Mouse (Mus musculus): ENCODE results near the gene Skor1.

Skor1 gene

DNA sequence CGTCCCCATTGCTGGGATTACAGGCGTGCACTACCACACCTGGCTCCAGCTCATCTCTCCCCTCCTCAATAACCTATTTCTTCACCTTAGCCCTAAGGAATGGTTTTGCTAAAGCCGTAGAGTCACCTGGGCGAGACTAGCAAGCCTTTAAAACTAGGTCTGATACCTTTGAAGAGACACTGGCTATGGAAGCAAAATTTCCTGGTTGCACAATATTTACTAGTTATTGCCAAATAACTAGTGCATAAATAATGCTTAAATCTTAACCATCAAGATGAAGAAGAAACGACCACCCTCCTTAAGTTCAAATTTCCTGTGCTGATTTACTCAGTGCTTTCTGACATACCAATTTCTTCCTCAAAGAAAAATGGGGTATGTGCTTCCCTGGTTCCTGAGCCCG, 15.1 kb downstream of the Skor1 start:
- DNase-seq (ENCODE audit: low spot score in 2 of 2): no peak

DNA sequence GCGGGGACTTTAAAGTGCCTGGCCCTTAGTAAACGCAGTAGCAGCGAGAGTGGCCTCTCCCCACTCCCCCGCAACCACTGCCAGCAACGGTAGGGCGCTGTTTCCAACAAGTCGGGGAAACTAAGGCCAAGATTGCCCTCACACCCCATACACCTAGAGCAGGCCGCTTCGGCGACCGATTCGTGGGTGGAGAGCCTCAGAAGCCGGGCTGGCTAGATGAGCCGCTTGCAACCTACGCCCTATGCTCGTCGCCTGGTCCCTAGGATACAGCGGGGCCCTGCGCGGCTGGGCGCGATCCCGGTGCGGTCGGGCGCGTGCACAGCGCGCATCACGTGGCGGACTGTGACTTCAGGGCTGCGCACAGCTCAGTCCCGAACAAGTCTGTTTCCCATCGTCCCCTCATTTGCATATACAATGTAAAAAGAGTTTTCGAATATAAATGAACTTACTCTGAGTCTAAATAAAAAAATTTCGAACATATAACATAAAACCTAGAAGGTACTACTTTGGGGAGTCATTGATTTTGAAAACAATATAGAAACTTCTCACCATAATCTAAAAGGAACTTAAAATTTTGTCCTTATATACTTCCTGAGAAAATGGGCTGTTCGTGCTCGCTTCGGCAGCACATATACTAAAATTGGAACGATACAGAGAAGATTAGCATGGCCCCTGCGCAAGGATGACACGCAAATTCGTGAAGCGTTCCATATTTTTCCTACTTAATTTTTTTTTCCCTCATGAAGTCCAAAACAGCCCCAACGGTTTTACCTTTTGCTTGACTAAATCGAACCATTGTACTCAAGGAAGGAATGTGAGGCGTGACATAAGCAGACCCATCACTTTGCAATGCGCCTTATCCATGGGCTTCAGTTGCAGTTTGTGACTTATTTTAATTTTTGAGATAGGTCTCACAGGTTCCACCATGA, 15.8 kb downstream of the Skor1 start:
- DNase-seq (ENCODE audit: low spot score in 2 of 2): peak; percentile 95 to 96

DNA sequence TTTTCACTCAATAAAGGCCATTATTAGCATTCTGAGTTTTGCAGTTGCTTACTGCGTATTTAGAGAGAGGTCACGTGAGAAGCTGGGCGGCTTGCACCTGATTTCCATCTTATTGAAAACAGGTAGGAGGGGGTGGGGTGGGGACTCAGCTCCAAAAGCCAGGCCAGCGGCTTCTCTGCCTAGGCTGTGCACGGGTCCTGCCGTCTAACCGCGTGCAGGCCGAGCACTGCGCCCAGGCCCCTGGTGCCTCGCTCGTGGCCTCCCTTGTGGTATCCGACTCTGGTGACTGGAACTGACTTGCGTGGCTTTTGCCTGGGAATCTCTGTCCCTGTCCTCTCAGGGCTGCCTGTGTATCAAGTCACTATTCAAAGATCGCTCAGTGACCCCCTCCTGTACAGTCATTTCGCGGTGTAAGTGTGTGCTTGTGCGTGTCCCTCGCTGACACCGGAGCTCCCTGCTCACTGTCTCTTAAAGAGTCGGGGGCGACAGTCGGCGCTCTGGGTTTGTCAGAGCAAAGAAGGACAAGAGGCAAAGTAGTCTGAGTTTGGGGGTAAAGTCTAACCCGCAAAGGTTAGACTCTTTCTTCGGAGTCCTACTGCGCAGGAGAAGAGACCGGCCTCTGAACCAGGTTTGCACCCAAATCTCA, 16.7 kb downstream of the Skor1 start:
- peak; percentile 49 to 55 for DNase-seq (ENCODE audit: low spot score in 2 of 2)

DNA sequence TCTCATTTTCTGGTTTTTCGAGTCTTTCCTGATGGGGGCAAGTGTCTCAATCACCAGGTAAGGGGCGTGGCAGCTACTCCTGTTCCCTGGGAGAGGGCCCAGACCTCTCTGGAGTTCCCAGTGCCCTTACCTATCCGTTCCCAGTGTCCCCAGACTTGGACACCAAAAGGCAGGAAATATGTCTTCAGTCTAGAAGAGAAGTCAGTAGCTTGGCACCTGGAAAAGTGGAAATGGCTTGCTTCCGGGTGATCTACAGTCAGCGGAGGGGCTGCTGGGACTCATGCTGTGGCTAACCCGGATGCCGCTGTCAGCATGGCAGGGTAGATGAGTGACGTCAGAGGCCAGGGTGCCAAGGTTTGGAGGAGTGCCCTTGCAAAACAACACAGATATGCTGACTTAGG, 19.1 kb downstream of the Skor1 start:
- no peak for DNase-seq (ENCODE audit: low spot score in 2 of 2)

DNA sequence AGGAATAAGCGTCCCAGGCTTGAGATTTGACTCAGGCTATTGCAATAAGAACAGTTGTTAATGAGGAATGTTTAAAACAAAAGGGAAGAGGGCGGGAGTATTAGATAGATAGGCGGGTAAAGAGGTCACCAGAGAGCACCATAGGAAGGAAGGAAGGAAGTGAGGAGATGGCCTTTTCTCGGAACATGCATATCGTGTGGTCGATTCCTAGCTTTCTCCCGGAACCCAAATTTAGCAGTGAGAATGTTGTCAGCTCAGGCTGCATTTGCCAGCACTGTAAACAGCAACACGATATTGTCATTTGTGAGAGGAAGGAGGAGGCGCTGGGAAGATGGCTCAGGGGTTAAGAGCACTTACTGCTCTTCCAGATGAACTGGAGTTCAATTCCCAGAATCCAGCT, 24.2 kb downstream of the Skor1 start:
- no peak for DNase-seq (ENCODE audit: low spot score in 2 of 2)

DNA sequence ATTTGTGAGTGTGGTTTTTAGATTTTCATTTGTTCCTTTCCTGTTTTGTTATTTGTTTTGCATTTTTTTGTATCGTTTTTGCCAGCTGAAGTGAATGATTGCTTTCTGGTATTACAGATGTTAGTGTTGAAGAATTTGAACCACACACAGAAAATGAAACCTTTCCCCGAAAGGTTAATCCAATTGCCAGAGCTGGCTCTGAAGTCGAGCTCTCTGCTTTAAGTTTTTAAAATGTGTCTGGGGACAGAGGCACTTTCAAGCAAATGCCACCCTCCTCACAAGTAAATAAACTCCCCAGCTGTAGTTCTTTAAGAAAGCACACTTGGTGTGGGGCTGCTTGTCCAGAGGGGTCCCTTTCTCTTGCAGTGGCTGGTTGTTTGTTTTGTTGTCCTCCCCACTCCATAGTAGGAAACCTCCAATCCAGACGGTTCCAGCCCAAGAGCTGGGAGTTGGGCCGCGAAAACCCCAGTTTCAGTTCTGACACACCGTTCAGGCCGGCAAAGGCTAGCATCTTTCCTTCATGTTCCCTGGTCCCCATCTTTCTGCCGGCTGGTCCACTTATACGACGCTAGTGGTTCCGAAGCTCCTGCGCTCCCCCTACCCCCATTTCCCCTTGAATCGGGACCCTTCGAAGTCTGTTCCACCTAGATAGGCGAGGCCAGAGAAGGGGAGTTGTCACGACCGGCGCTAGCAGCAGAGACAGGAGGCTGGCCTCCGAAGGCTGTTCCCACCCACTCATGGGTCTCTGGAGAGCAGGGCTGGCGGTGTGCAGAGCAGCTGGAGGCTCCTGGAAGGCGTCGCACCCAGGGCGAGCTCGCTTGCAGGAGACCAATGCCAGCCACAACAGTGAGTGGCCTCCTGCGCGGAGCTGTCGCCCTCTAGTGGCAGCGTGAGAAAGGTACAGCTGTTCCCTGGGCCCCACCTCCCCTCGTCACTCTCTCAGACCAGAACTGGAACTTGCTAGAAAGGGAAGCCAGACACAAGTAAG, 25.0 kb downstream of the Skor1 start:
- peak; percentile 91 to 92 for DNase-seq (ENCODE audit: low spot score in 2 of 2)

DNA sequence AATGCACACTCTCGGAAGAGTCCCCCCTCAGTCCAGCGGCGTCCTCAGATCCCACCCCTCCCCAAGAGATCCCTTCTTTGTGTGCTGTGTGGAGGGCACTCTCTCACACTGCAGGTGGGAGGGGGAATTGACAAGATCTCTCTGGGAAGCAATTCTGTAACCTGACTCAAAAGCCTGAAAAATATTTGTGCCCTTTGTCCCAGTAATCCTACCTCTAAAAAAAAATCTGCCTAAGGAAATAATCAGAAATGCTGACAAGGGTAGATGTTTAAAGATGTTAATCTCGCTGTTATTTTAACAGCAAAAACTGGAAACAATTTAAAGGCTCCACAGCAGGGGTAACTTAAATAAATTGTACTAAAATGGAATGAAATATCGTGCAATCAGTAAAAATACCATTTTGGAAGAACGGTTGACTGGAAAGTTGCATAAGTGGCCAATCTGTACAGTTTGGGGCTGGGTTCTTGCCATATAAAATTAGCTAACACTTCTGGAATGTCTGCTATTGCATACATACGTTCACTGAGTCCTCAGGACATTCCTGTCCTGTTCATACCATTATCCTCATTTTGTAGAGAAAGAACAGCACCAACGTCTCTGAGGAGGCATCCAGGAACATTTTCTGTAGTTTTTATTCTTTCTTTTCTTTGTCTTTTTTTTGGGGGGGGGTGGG, 26.5 kb downstream of the Skor1 start:
- DNase-seq (ENCODE audit: low spot score in 2 of 2): no peak

DNA sequence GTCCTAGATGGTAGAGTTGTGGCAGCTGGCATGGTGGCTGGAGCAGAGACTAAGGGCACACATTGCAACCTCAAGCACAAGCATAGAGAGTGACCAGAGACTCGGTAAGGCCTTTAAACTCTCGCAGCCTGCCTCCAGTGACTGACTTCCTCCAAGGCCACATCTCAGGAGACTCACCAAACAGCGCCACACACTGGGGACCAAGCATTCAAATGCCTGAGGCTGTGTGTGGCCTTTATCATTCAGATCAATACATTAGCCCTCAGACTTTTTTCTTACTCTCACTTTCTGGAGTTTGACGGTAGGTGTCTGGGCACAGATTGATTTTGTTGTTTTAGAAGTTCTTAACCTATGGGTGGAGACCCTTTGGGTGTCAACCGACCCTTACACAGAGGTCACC, 30.4 kb downstream of the Skor1 start:
- DNase-seq (ENCODE audit: low spot score in 2 of 2): no peak

DNA sequence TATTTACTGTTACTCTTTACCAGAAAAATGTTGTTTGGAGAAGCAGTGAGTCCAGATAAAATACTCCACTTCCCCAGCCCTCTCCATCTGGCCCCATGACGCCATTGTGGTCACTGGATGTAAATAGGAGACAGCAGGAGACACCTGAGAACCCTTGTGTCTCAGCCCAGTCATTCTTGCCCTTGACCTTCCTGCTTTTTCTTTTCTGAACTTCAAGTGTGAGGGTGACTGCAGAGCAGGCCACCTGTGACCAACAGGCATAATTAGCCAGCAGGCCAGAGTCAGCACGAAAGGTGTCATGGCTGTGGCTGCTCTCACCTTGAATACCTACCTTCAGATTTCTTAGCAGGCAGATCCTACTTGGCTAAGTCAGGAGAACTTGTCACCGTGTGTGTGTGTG, 36.2 kb downstream of the Skor1 start:
- no peak for DNase-seq (ENCODE audit: low spot score in 2 of 2)

DNA sequence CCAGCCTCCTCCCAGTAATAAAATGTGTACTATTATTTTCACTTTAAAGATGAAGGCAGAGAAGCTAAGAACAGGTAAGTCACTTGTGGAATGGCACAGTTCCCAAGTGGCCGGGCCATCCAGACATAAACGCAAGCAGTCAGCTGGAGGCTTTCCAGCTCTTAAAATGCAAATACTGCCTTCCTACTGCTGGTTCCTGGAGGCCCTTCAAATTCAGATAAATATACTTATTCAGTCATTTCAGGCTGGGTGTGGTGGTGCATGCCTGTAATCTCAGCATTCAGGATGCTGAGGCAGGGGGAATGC, 39.0 kb downstream of the Skor1 start:
- DNase-seq (ENCODE audit: low spot score in 2 of 2): no peak

DNA sequence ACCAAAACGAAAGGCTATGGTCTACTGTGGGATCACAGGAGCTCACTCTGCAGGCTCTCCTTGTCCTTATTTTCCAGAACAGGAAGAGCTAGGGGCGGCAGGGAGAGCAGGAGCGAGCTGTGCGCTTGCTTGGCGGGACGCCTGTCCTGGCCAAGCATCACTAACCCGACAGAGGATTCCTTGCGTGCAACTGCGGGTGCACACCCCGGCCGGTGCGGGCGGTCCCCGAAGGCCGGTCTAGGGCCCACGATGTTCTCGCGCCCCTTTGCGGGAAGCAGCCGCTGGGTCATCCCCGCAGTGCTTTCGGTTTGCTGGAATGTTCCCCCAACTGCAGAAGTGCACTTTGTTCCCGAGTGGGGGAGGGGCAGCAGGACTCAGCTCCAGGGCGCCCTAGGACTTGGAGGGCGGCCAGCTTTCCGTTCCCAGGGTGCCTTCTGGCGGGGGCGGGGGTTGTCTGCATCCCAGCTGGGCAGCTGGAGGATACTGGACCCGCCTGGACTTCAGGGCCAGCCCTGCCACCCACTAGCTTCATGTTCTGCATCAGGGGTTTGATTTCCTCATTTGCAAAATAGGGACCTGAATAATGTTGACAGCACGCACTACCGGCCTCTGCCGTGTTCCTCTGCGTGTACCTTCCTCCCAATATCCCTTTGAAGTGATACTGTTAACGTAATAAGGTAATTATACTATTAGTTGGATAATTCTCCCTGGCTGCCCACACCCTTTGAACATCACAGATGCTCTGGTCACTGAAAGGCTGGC, 39.6 kb downstream of the Skor1 start:
- peak; percentile 94 to 95 for DNase-seq (ENCODE audit: low spot score in 2 of 2)

DNA sequence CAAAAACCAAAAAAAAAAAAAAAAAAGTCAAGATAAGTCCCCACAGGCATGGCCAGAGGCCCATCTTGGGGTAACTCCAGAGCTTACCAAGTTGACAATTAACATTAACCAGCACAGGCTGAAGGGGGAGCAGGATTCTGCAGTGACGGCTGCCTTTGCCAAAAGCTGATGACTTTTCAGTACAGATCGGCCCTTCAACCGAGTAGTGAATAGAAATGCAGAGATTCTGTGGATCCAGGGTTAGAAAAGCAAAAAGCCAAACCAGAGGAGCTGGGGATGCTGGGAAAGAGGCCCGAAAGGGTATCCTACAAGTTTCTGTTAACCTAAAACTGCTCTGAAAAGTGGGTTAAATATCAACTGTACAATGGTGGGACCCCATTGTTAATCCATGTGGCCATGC, 40.2 kb downstream of the Skor1 start:
- DNase-seq (ENCODE audit: low spot score in 2 of 2): no peak

DNA sequence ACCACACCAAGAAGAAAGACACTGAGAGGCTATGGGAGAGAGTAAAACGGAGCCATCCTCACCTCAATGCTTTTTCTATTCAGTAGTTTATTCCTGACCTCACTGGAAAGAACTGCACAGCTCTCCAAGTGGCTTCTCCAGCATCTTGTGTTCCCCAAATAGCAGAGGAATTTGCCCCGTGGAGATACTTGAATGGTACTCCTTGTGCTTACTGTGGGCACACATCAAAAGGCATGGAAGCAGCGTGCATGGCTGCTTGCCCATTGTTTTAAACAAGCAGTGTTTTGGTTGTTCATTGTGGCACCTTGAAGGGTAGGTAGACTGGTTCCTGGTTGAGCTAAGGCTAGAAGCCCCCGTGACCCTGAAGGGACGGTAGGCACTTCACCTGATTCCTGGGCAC, 48.1 kb downstream of the Skor1 start:
- no peak for DNase-seq (ENCODE audit: low spot score in 2 of 2)

DNA sequence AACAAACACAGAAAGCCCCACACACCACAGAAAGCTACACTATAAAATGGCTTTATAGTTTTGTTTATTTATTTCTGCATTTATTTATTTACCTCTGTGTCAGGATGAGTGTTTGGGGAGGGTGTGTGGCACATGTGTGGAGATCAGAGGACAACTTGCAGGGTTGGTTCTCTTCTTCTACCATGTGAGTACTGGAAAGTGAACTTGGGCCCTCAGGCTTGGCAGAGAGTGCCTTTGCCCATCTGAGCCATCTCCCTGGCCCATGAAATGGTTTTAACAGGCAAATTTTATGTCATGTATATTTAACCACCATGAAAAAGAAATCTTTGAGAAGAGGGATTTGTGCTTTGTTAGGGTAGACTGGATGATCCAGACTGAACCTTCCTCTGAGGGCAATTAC, 48.9 kb downstream of the Skor1 start:
- no peak for DNase-seq (ENCODE audit: low spot score in 2 of 2)

DNA sequence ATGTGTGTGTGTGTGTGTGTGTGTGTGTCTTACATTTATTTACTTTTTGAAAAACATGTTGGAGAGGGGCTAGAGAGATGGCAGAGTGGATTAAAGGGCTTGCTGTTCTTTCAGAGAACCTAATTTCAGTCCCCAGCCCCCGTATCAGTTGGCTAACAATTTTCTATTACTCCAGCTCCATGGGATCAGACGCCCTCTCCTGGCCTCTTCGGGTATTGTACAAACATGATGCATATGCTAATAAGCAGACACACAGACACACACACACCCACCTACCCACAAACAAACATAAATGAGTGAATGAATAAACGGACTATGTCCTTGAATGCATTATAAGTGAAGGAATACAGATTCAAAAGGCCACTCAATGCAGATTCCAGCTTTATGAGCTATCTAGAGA, 49.4 kb downstream of the Skor1 start:
- DNase-seq (ENCODE audit: low spot score in 2 of 2): no peak

DNA sequence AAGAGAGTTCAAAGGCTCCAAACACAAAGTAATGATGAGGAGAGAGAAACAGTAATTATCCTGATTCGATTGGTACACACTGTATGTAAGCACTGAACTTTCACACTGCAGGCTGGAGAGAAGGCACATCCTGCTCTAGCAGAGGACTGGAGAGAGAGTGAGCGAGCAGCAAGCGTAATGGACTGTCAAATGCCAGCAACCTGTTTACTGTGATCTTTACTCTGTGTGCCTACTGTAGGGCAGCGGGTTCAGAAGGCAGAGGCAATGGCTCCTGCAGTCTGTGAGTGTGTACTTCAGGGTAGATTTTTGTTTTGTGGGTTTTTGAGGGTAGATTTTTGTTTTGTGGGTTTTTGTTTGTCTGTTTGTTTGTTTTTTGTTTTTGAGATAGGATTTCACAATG, 49.9 kb downstream of the Skor1 start:
- DNase-seq (ENCODE audit: low spot score in 2 of 2): no peak

DNA sequence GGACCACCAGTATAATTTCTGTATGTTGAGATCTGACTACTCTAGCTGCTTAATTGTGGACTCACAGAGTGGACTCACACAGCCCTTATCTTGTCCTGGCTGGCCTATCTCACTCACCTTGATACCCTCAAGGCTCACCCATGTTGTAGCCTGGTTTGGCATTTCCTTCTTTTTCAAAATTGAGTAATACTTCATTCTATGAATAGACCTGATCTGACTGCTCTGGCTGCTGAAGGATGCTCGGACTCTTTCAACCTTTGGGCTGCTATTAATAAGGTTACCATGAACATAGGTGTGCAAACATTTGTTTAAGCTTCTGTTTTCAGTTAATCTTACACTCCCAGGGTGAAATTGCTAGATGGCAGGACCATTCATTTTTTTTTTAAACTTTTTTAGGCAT, 51.6 kb downstream of the Skor1 start:
- DNase-seq (ENCODE audit: low spot score in 2 of 2): no peak

DNA sequence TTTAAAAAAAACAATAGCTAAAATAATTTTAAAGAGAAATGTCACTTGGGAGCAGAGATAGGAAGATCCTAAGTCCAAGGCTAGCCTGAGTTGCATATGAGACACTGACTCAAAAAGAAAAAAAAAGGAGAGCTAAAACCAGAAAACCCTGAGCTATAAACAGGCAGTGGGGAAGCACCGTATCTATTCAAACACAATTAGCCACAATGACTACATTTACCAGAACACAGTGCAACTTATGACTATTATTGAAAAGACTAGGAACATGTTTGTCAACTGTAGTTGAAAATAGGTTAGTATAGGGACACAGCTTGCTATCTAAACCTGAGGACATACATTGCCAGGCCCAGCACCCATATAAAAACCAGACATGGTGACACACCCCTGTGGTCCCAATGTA, 54.7 kb downstream of the Skor1 start:
- no peak for DNase-seq (ENCODE audit: low spot score in 2 of 2)

DNA sequence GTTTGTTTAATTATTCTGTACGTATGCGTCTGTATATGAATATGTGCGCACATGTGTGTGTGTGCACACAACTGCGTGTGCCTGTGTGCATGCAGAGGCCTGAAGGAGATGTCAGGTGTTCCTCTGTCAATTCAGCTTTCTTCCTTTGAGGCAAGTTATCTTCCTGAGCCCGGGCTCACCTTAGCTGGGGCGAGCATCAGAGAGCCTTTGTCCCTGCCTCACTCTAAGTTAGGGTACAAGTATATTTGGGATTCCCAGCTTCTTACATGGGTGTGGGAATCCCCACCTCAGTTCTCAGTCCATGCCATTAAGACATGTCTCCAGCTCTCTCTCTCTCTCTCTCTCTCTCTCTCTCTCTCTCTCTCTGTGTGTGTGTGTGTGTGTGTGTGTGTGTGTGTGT, 56.2 kb downstream of the Skor1 start:
- DNase-seq (ENCODE audit: low spot score in 2 of 2): no peak

DNA sequence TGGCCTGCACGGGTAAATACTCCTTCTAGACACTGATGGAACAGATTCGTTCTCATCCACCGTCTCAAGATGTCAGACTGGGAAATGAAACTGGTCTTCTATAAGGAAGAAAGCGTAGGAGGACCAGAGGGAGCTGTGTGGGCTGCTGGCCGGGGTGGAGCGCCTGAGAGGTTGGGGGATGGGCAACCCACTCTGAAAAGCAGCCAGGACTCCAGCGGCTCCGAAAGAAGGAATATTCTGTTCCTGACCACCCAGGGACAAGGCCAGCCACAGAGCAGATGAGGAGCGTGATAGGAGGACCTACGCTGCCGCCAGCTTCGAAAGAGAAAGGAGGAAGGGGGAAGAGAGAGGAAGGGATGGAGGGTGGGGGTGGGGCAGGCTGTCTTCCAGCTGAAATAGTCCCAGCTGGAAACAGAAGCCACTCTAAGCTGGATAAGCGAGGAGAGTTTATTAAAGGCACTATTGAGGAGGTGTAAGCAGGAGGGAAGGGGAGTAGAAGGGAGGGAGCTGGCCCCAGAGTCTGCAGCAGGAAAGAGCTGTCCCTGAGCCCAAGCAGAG, 56.7 kb downstream of the Skor1 start:
- DNase-seq (ENCODE audit: low spot score in 2 of 2): peak; percentile 94
